In genomic region chr12:82649991-82650390, GRCm38 (mm10) we compare ENCODE assay signal across 13 mouse cellular contexts.
"Had no signal": no experiment of that assay in that cellular context is flagged by ENCODE, and none has a peak within 500 bp of the region (broad histone marks: within the 10 kb centered on the region; RNA-seq: fewer than 3 reads in every experiment).

No protein-coding gene starts in this region.

- H3K36me3 ChIP-seq: kidney, embryonic 15.5 days; limb, embryonic 13.5 days; midbrain, embryonic 15.5 days; neural tube, embryonic 12.5 days had no signal

- H3K27me3 ChIP-seq: kidney, embryonic 15.5 days; limb, embryonic 13.5 days; midbrain, embryonic 15.5 days; neural tube, embryonic 12.5 days had no signal

- DNase-seq: kidney, adult 2 months; kidney, postnatal 14 days; left cerebral cortex, postnatal 4 days; lung, adult 2 months; lung, postnatal 36 days; right cerebral cortex, postnatal 25 days; thymus, postnatal 36 days had no signal

- H3K27ac ChIP-seq: kidney, embryonic 15.5 days; limb, embryonic 13.5 days; liver, embryonic 14.5 days; midbrain, embryonic 15.5 days; neural tube, embryonic 12.5 days had no signal

- H3K4me1 ChIP-seq: limb, embryonic 13.5 days; midbrain, embryonic 15.5 days; neural tube, embryonic 12.5 days had no signal

- ATAC-seq: midbrain, embryonic 15.5 days had no signal

- H3K4me3 ChIP-seq: kidney, embryonic 15.5 days; limb, embryonic 13.5 days; midbrain, embryonic 15.5 days; neural tube, embryonic 12.5 days had no signal

- H3K4me2 ChIP-seq: kidney, embryonic 15.5 days; limb, embryonic 13.5 days; midbrain, embryonic 11.5 days; midbrain, embryonic 15.5 days; neural tube, embryonic 12.5 days had no signal

- H3K9ac ChIP-seq: kidney, embryonic 15.5 days; limb, embryonic 13.5 days; liver, embryonic 14.5 days; midbrain, embryonic 15.5 days; neural tube, embryonic 12.5 days had no signal

- H3K9me3 ChIP-seq: kidney, embryonic 15.5 days; limb, embryonic 13.5 days; midbrain, embryonic 15.5 days; neural tube, embryonic 12.5 days had no signal
